ENCODE assay signal across 9 mouse cellular contexts in the genomic region with DNA sequence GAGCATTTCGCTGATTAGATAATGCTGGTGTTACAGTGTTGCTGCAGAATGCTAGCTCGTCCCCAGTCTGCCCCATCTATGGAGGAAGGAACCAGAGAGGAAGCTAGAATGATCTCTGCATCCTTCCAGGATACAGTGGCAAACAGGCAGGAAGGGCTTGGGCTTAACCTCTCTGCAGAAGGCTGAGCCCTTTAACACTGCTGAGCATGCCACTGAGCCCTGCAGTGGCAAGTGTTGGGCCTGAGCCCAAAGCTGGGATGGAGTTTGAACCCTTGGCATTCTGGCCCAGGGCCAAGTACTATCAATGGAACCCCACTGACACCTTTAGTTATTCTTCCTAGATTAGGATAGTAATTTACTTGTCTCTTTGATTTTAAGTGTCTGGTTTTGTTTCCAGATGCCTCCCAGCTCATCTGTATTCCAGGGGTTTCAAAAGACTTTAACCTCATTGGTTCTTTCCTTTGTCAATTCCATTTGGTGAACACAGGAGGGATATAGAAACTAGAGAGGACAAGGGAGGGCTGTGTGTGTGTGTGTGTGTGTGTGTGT.
DNase-seq lines count a peak whose midpoint lies in the region; ATAC-seq and TF ChIP-seq lines count a peak whose summit lies in the region.
"Had no signal": no experiment of that assay in that cellular context is flagged by ENCODE, and none has a peak within 500 bp of the region (broad histone marks: within the 10 kb centered on the region; RNA-seq: fewer than 3 reads in every experiment).

No protein-coding gene starts in this region.

- H3K9ac ChIP-seq in liver, embryonic 12.5 days = no peak overlapping the region
- H3K9ac ChIP-seq in forebrain, postnatal 0 days = no peak overlapping the region
- H3K9ac ChIP-seq in liver, adult 2 months (ENCODE audit: low read depth, low read length) = no peak overlapping the region
- H3K9ac ChIP-seq: liver, embryonic 13.5 days had no signal

- no peaks in the 10 kb centered on the region for H3K9me3 ChIP-seq in liver, embryonic 12.5 days (replicated peaks)
- no peaks in the 10 kb centered on the region for H3K9me3 ChIP-seq in forebrain, postnatal 0 days (ENCODE audit: low read length)
- H3K9me3 ChIP-seq: liver, embryonic 13.5 days had no signal

- H3K4me3 ChIP-seq in liver, embryonic 12.5 days = no peak overlapping the region
- H3K4me3 ChIP-seq in forebrain, postnatal 0 days (ENCODE audit: low read depth, low read length) = no peak overlapping the region
- H3K4me3 ChIP-seq in liver, adult 2 months (ENCODE audit: insufficient read depth, low read depth, low read length) = no peak overlapping the region
- H3K4me3 ChIP-seq: liver, embryonic 13.5 days had no signal

- H3K4me2 ChIP-seq in liver, embryonic 12.5 days = no peak overlapping the region
- H3K4me2 ChIP-seq in forebrain, postnatal 0 days (ENCODE audit: low read depth) = no peak overlapping the region; the same call in 1 of the 2 replicates
- H3K4me2 ChIP-seq: liver, embryonic 13.5 days had no signal

- no peak for TF ChIP-seq CTCF in forebrain, postnatal 0 days (IDR thresholded peaks at IDR 0.05; ENCODE audit: low read depth)
- no peak for TF ChIP-seq CTCF in liver, adult 2 months (IDR thresholded peaks at IDR 0.05; ENCODE audit: low read depth, low read length)

- DNase-seq in adrenal gland, adult 2 months = peak; percentile 37
- DNase-seq in adrenal gland, postnatal 10 days = no peak
- DNase-seq in liver = peak; percentile 5
- DNase-seq in forebrain, postnatal 0 days = peak; percentile 67
- DNase-seq in liver, adult 2 months (ENCODE audit: extremely low read depth, low read depth, low spot score) = peak; percentile 59
- DNase-seq in lung, postnatal 14 days = no peak
- DNase-seq in right cerebral cortex, postnatal 25 days = no peak
- DNase-seq: liver, embryonic 13.5 days had no signal

- H3K27ac ChIP-seq in liver, embryonic 12.5 days = no peak overlapping the region
- peak overlapping the region; percentile 2; the same call in 1 of the 2 replicates for H3K27ac ChIP-seq in forebrain, postnatal 0 days (ENCODE audit: low read depth, low read length)
- no peak overlapping the region for H3K27ac ChIP-seq in liver, adult 2 months (replicated peaks; ENCODE audit: insufficient read depth, low read depth, low read length)
- H3K27ac ChIP-seq: liver, embryonic 13.5 days had no signal

- 30% methylated on average over 2 of the region's 2 CpGs for WGBS in liver, embryonic 12.5 days (ENCODE audit: insufficient replicate concordance)
- 56% methylated on average over 2 of the region's 2 CpGs for WGBS in forebrain, postnatal 0 days
- 61% methylated on average over 2 of the region's 2 CpGs for WGBS in liver, adult 2 months

- TF ChIP-seq POLR2A in liver, adult 2 months (IDR thresholded peaks at IDR 0.05; ENCODE audit: extremely low read depth, insufficient read depth, low read length) = no peak

- H3K27me3 ChIP-seq in liver, embryonic 12.5 days (replicated peaks) = no peaks in the 10 kb centered on the region
- H3K27me3 ChIP-seq in forebrain, postnatal 0 days (ENCODE audit: insufficient read depth, low read length) = no peaks in the 10 kb centered on the region
- no peaks in the 10 kb centered on the region for H3K27me3 ChIP-seq in liver, adult 2 months (ENCODE audit: control insufficient read depth, insufficient read depth, low read length)
- H3K27me3 ChIP-seq: liver, embryonic 13.5 days had no signal

- H3K4me1 ChIP-seq in liver, embryonic 12.5 days = no peaks in the 10 kb centered on the region
- 0 out of 2 replicates have a peak, but pooled peaks cover 11% of the 10 kb centered on the region for H3K4me1 ChIP-seq in forebrain, postnatal 0 days (ENCODE audit: insufficient read depth)
- peaks cover 21% of the 10 kb centered on the region for H3K4me1 ChIP-seq in liver, adult 2 months (ENCODE audit: control insufficient read depth, insufficient read depth, low read length)
- H3K4me1 ChIP-seq: liver, embryonic 13.5 days had no signal

- peaks cover 14% of the 10 kb centered on the region; the same call in 1 of the 2 replicates for H3K79me2 ChIP-seq in liver, adult 2 months (ENCODE audit: control insufficient read depth, insufficient read depth, low read length)

- H3K36me3 ChIP-seq in liver, embryonic 12.5 days = no peaks in the 10 kb centered on the region
- H3K36me3 ChIP-seq in forebrain, postnatal 0 days (ENCODE audit: insufficient read depth) = no peaks in the 10 kb centered on the region
- peaks cover 7% of the 10 kb centered on the region for H3K36me3 ChIP-seq in liver, adult 2 months (ENCODE audit: control insufficient read depth, insufficient read depth, low read length)
- H3K36me3 ChIP-seq: liver, embryonic 13.5 days had no signal

- no peak for ATAC-seq in liver, embryonic 12.5 days
- ATAC-seq in forebrain, postnatal 0 days = peak; percentile 86

Comparison
In these comparisons a context has a peak if more than half of its experiments do, and no peak if none do; other contexts are left out.
1. DNase-seq: peak in adrenal gland, adult 2 months (single experiment), liver (single experiment), forebrain, postnatal 0 days (single experiment) and liver, adult 2 months (single experiment); none in adrenal gland, postnatal 10 days (single experiment), lung, postnatal 14 days (single experiment) and right cerebral cortex, postnatal 25 days (single experiment).